Mouse (Mus musculus) adrenal gland, postnatal 10 days (tissue): ENCODE results near the gene Sorl1. TPM values are rescaled to one million over a fixed set of nuclear protein-coding genes. Genes with fewer than 3 reads are reported as not detected.

Experiments used
- DNase-seq: peaks from one replicate; pipeline ENCODE4 v3.0.0; 2021; ENCODE audit warnings: mixed read lengths
- total RNA-seq, 2 experiments: library from RNA; stranded (reverse); gene quantifications; 2 replicates each; pipeline ENCODE4 v1.2.3; 2021

Gene Sorl1
- total RNA-seq, 2 experiments from 2014 or later: 10.4 to 17.5 TPM

- DNase-seq: no peak
Observed at GRCm38 (mm10) chr9:41952650-41953204, 171.4 kb downstream of the Sorl1 start.

- no peak for DNase-seq
Observed at GRCm38 (mm10) chr9:41951472-41952129, 172.5 kb downstream of the Sorl1 start.

GRCm38 (mm10) chr9:41950991-41951451, 173.1 kb downstream of the Sorl1 start:
- peak; percentile 93 for DNase-seq

- DNase-seq: peak; percentile 93
Observed at GRCm38 (mm10) chr9:41950109-41950990, 173.7 kb downstream of the Sorl1 start.

GRCm38 (mm10) chr9:41949476-41949875, 174.6 kb downstream of the Sorl1 start:
- peak; percentile 38 for DNase-seq

GRCm38 (mm10) chr9:41944964-41945363, 179.1 kb downstream of the Sorl1 start:
- no peak for DNase-seq

- DNase-seq: no peak
Observed at GRCm38 (mm10) chr9:41942970-41943635, 181.0 kb downstream of the Sorl1 start.

- DNase-seq: no peak
Observed at GRCm38 (mm10) chr9:41940311-41940853, 183.7 kb downstream of the Sorl1 start.

GRCm38 (mm10) chr9:41938449-41938848, 185.6 kb downstream of the Sorl1 start:
- DNase-seq: no peak

- peak; percentile 63 for DNase-seq
Observed at GRCm38 (mm10) chr9:41937967-41938348, 186.1 kb downstream of the Sorl1 start.

GRCm38 (mm10) chr9:41937341-41937966, 186.6 kb downstream of the Sorl1 start:
- no peak for DNase-seq

GRCm38 (mm10) chr9:41936598-41936997, 187.5 kb downstream of the Sorl1 start:
- DNase-seq: no peak

- no peak for DNase-seq
Observed at GRCm38 (mm10) chr9:41935979-41936378, 188.1 kb downstream of the Sorl1 start.

GRCm38 (mm10) chr9:41935373-41935971, 188.6 kb downstream of the Sorl1 start:
- DNase-seq: peak; percentile 50

GRCm38 (mm10) chr9:41934848-41935372, 189.2 kb downstream of the Sorl1 start:
- no peak for DNase-seq

GRCm38 (mm10) chr9:41929986-41930385, 194.1 kb downstream of the Sorl1 start:
- DNase-seq: no peak

GRCm38 (mm10) chr9:41925721-41926120, 198.4 kb downstream of the Sorl1 start:
- DNase-seq: no peak

- DNase-seq: no peak
Observed at GRCm38 (mm10) chr9:41924140-41924539, 200.0 kb downstream of the Sorl1 start.

GRCm38 (mm10) chr9:41922416-41922815, 201.7 kb downstream of the Sorl1 start:
- DNase-seq: no peak

GRCm38 (mm10) chr9:41918657-41919380, 205.3 kb downstream of the Sorl1 start:
- no peak for DNase-seq
